Mouse (Mus musculus) thymus, postnatal 36 days (tissue): ENCODE measurements around the gene Optc.

Experiments
- DNase-seq, 2 experiments: peaks; one replicate each; pipeline ENCODE4 v3.0.0; 2022; ENCODE audit warnings: mixed read lengths in 2 of 2

The Optc gene

GRCm38 (mm10) chr1:133881813-133882212 is 26.0 kb downstream of the Optc start:
- no peak for DNase-seq

- DNase-seq, result peak; percentile 22 to 43
Observed at GRCm38 (mm10) chr1:133878825-133879423, 28.9 kb downstream of the Optc start.

GRCm38 (mm10) chr1:133876936-133877335 is 30.9 kb downstream of the Optc start:
- no peak for DNase-seq

GRCm38 (mm10) chr1:133873086-133873813 is 34.5 kb downstream of the Optc start:
- no peak for DNase-seq

GRCm38 (mm10) chr1:133871241-133871640 is 36.6 kb downstream of the Optc start:
- DNase-seq, result no peak

GRCm38 (mm10) chr1:133869221-133869620 is 38.6 kb downstream of the Optc start:
- no peak for DNase-seq

GRCm38 (mm10) chr1:133863257-133863997 is 44.4 kb downstream of the Optc start:
- DNase-seq, result no peak

- no peak for DNase-seq
Observed at GRCm38 (mm10) chr1:133861028-133861427, 46.8 kb downstream of the Optc start.

GRCm38 (mm10) chr1:133859821-133860711 is 47.7 kb downstream of the Optc start:
- DNase-seq, result no peak

GRCm38 (mm10) chr1:133859257-133859656 is 48.5 kb downstream of the Optc start:
- no peak for DNase-seq

- no peak for DNase-seq
Observed at GRCm38 (mm10) chr1:133857781-133858180, 50.0 kb downstream of the Optc start.

GRCm38 (mm10) chr1:133857171-133857570 is 50.6 kb downstream of the Optc start:
- DNase-seq, result no peak

- DNase-seq, result no peak
Observed at GRCm38 (mm10) chr1:133856655-133857054, 51.1 kb downstream of the Optc start.

- no peak for DNase-seq
Observed at GRCm38 (mm10) chr1:133856133-133856541, 51.7 kb downstream of the Optc start.

- DNase-seq, result no peak
Observed at GRCm38 (mm10) chr1:133855274-133856017, 52.4 kb downstream of the Optc start.

DNA sequence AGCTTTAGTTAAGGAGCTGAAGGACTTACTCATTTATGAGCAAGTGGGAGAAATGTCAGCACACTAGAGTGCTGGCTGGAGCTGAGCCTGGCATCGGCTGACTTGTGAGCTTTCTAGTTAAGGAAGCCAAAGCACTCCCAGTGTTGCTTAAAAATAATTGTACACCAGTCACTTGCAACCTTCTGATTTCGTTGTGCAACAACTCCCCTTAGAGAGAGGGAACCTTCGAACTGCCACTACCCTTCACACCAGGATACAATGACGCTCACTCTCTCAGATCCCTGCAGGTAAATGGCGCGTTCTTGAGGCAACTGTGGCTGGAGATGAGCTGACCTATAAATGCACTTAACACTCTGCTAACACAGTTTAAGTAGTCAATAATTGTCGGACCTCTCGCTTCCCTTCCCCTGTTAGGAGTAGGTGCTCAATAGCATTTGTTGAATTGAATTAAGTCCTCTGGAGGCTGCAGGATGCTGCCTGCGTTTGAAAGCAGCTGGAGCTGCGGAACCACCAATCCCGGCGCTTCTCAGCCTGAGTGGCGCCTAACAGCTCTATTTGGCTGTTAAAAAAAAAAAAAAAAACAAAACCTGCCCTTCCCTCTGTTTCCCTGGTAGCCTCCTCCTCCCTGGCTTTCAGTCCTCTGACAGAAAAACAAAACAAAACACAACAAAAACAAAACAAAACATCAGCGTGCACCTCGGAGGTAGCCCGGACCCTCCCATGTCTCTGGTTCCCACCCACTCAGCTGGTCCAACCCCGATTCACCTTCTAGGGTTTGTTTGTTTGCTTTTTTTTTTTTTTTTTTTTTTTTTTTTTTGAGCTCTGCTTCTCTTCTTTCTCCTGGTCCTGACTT is 53.2 kb downstream of the Optc start:
- DNase-seq, result no peak
